Mouse (Mus musculus) kidney, adult 2 months (tissue): Measurements from ENCODE around the gene Ndufs3.

Experiments used
- CTCF ChIP-seq: fragments of 200-500 bp; conservative IDR thresholded peaks from 2 replicates; pipeline ENCODE4 v1.5.1; 2011; ENCODE audit warnings: low read depth, mild to moderate bottlenecking, control low read depth, low read length, moderate library complexity, mixed read lengths; ENCODE audit not compliant: insufficient read depth, insufficient read length
- POLR2A ChIP-seq: fragments of 200-500 bp; IDR thresholded peaks from one replicate; pipeline ENCODE4 v1.6.1; 2011; ENCODE audit warnings: low read depth, low read length, control low read depth

- TF ChIP-seq POLR2A (no peak), CTCF (no peak)
Measured at GRCm38 (mm10) chr2:90913671-90914070, 9.0 kb upstream of the Ndufs3 start.
